Mouse (Mus musculus) ES-E14 (cell line): ENCODE results near the gene Pnmt. TPM values are rescaled to one million over a fixed set of nuclear protein-coding genes. Genes with fewer than 3 reads are reported as not detected.

Experiments
- DNase-seq: peaks from one replicate; pipeline ENCODE4 v3.0.0-alpha.2; 2013; ENCODE audit warnings: low read depth, low spot score
- H3K27ac ChIP-seq: 2 replicates; pipeline ENCODE4 v1.5.1; 2012; ENCODE audit warnings: low read depth, mild to moderate bottlenecking, low read length, moderate library complexity, mixed read lengths; ENCODE audit not compliant: poor library complexity, insufficient read depth, severe bottlenecking
- H3K36me3 ChIP-seq: 2 replicates; pipeline ENCODE4 v1.6.1; 2012; ENCODE audit warnings: mild to moderate bottlenecking, low read length, moderate library complexity, mixed read lengths; ENCODE audit not compliant: control insufficient read depth, poor library complexity, insufficient read depth, severe bottlenecking
- H3K4me1 ChIP-seq, 2 experiments: fragments of 150-350 bp in 1 of 2; sonication (generic) in 1 of 2; 2 replicates each; pipeline ENCODE4 v1.6.1; 2012; ENCODE audit warnings: low read length in 2 of 2, mild to moderate bottlenecking in 1 of 2, mixed read lengths in 1 of 2; ENCODE audit not compliant: control insufficient read depth in 2 of 2, insufficient read depth in 2 of 2, poor library complexity in 1 of 2
- H3K4me3 ChIP-seq, 2 experiments: fragments of 150-350 bp in 1 of 2; sonication (generic) in 1 of 2; 2 replicates each; pipeline ENCODE4 v1.5.1; 2012; ENCODE audit warnings: low read length in 2 of 2, low read depth in 1 of 2, mild to moderate bottlenecking in 1 of 2, mixed read lengths in 1 of 2; ENCODE audit not compliant: insufficient read depth in 1 of 2, poor library complexity in 1 of 2, severe bottlenecking in 1 of 2
- H3K9ac ChIP-seq: 2 replicates; pipeline ENCODE4 v1.6.1; 2012; ENCODE audit warnings: low read depth, mild to moderate bottlenecking, low read length, mixed read lengths; ENCODE audit not compliant: poor library complexity, insufficient read depth, severe bottlenecking
- H3K9me3 ChIP-seq: fragments of 150-350 bp; sonication (generic); 2 replicates; pipeline ENCODE4 v1.6.1; 2012; ENCODE audit warnings: low read depth, mild to moderate bottlenecking, low read length; ENCODE audit not compliant: control insufficient read depth, insufficient read depth
- CHD2 ChIP-seq: IDR thresholded peaks from 2 replicates; pipeline ENCODE4 v1.6.1; 2014; ENCODE audit warnings: mild to moderate bottlenecking, low read depth, low read length, inconsistent platforms
- HCFC1 ChIP-seq: IDR thresholded peaks from 2 replicates; pipeline ENCODE4 v1.6.1; 2012; ENCODE audit warnings: low read length, inconsistent platforms, borderline replicate concordance; ENCODE audit not compliant: insufficient read depth
- MAFK ChIP-seq: IDR thresholded peaks from 2 replicates; pipeline ENCODE4 v1.6.1; 2014; ENCODE audit warnings: mild to moderate bottlenecking, low read depth, low read length, inconsistent platforms; ENCODE audit not compliant: insufficient read depth
- ZC3H11A ChIP-seq: IDR thresholded peaks from 2 replicates; pipeline ENCODE4 v1.6.1; 2012; ENCODE audit warnings: low read depth, mild to moderate bottlenecking, inconsistent platforms, low read length, borderline replicate concordance
- ZNF384 ChIP-seq: IDR thresholded peaks from 2 replicates; pipeline ENCODE4 v1.6.1; 2012; ENCODE audit warnings: low read depth, low read length, inconsistent platforms
- in situ Hi-C, 2 experiments: fragments of 600-800 bp; cut with MboI; formaldehyde crosslinking; loops; one replicate each; pipeline ENCODE4 v1.15.1; 2025; ENCODE audit warnings: low sequenced_read_pairs in 2 of 2, inconsistent platforms in 1 of 2; ENCODE audit not compliant: unreplicated experiment in 2 of 2
- total RNA-seq: library from RNA; depleted of rRNA; stranded (reverse); fragments of 300-350 nt; gene quantifications from 2 replicates; pipeline ENCODE4 v1.2.3, GENCODE M21; 2012

Pnmt gene
- total RNA-seq, 1 experiment = 0.36 TPM

- no peak for TF ChIP-seq HCFC1
- TF ChIP-seq MAFK = no peak
- TF ChIP-seq ZNF384 = no peak
- TF ChIP-seq ZC3H11A = no peak
- TF ChIP-seq CHD2 = no peak
- Histone ChIP-seq H3K27ac (no peak overlapping the region), H3K9me3 (no peaks in the 10 kb centered on the region), H3K36me3 (0 out of 2 replicates have a peak, but pooled peaks cover 2% of the 10 kb centered on the region), H3K9ac (no peak overlapping the region), H3K4me3 (no peak overlapping the region), H3K4me1 (peaks cover 0 to 20% of the 10 kb centered on the region in 2 experiments; a peak in 2 of 4 replicates)
- in situ Hi-C loops = no loop called here
- DNase-seq = no peak
Measured at GRCm38 (mm10) chr11:98367863-98368186, 18.4 kb upstream of the Pnmt start.

DNA sequence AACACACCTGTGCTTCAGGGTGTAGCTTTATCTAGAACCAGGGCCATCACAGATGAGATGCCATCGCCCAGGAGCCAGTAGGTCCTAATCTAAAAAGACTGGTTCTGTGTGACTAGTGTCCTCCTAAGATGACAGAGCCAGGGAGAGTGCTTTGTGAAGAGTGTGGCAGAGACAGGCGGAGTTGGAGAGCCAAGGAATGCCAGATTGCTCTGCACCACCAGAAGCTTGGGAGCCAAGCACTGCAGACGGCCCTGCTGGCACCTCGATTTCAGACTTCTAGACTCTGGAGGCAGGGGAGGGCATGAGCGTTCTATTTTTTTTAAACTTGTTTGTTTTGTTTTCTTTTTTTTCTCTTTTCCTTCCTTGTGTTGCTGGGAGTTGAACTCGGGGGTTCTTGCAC lies 16.9 kb upstream of the Pnmt start:
- H3K27ac ChIP-seq = no peak overlapping the region
- no peak for DNase-seq
- H3K9me3 ChIP-seq = no peaks in the 10 kb centered on the region
- no peak for TF ChIP-seq ZC3H11A
- TF ChIP-seq CHD2 = no peak
- TF ChIP-seq ZNF384 = no peak
- TF ChIP-seq HCFC1 = no peak
- TF ChIP-seq MAFK = no peak
- H3K4me1 ChIP-seq = peaks cover 0 to 18% of the 10 kb centered on the region in 2 experiments; a peak in 2 of 4 replicates
- H3K9ac ChIP-seq = no peak overlapping the region
- H3K36me3 ChIP-seq = peaks cover 4% of the 10 kb centered on the region; the same call in 1 of the 2 replicates
- in situ Hi-C loops = no loop called here
- no peak overlapping the region for H3K4me3 ChIP-seq

DNA sequence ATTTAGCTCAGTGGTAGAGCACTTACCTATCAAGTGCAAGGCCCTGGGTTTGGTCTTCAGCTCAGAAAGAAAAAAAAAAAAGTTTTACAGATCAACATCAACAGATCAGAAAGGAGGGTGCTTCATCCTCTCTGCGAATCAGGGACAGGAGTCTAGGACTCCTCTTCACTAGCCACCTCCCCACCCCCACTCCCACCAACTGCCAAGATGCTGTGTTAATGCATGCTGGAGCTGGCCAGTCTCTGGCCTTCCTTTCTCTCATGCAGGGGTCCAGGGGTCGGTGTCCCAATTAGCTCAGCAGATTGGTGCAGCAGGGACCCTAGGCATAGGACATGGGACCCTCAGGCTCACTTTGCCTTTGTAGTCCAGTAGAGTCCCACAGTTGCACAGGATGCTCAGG lies 15.7 kb upstream of the Pnmt start:
- TF ChIP-seq HCFC1 = no peak
- no peak for TF ChIP-seq MAFK
- TF ChIP-seq ZC3H11A = no peak
- no peak for TF ChIP-seq ZNF384
- TF ChIP-seq CHD2 = no peak
- Histone ChIP-seq H3K36me3 (peaks cover 6% of the 10 kb centered on the region; the same call in 1 of the 2 replicates), H3K4me3 (no peak overlapping the region), H3K4me1 (peaks cover 0 to 18% of the 10 kb centered on the region in 2 experiments; a peak in 2 of 4 replicates), H3K9ac (no peak overlapping the region), H3K9me3 (no peaks in the 10 kb centered on the region), H3K27ac (no peak overlapping the region)
- no peak for DNase-seq
- in situ Hi-C loops = no loop called here

GRCm38 (mm10) chr11:98371556-98372240 lies 14.6 kb upstream of the Pnmt start:
- DNase-seq = peak; percentile 66
- Histone ChIP-seq H3K4me1 (peaks cover 0 to 18% of the 10 kb centered on the region in 2 experiments; a peak in 2 of 4 replicates), H3K9ac (no peak overlapping the region), H3K36me3 (peaks cover 6% of the 10 kb centered on the region; the same call in 1 of the 2 replicates), H3K4me3 (peak overlapping the region in 1 of 2 experiments; percentile 14; a peak in 1 of 4 replicates), H3K27ac (no peak overlapping the region), H3K9me3 (no peaks in the 10 kb centered on the region)
- in situ Hi-C loops = no loop called here
- no peak for TF ChIP-seq MAFK
- TF ChIP-seq CHD2 = no peak
- no peak for TF ChIP-seq ZNF384
- TF ChIP-seq ZC3H11A = no peak
- no peak for TF ChIP-seq HCFC1

DNA sequence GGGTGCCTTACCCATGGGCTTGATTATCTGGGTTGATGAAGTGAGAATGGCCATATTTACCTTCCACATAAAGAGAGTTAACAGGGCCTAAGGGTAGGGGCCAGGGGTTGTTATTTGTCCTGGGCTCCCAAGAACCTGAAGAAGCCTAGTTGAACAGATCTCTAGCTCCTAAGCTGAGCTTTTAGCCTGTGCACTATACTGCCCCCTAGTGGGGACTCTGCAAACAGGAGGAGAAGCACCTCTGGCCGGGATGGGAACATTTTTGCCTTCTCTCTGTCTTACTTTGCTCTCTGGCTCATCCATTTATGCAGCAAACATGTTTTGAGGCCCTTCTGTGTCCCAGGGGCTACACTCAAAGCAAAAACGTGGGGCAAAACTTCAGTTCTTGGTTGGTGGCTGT lies 13.8 kb upstream of the Pnmt start:
- Histone ChIP-seq H3K36me3 (peaks cover 8% of the 10 kb centered on the region; the same call in 1 of the 2 replicates), H3K9ac (no peak overlapping the region), H3K4me3 (peak overlapping the region in 1 of 2 experiments; percentile 14; a peak in 1 of 4 replicates), H3K9me3 (no peaks in the 10 kb centered on the region), H3K4me1 (peaks cover 0 to 18% of the 10 kb centered on the region in 2 experiments; a peak in 2 of 4 replicates), H3K27ac (no peak overlapping the region)
- TF ChIP-seq ZNF384 (no peak), HCFC1 (no peak), MAFK (no peak), ZC3H11A (no peak), CHD2 (no peak)
- peak; percentile 78 for DNase-seq
- in situ Hi-C loops = no loop called here
